Mouse (Mus musculus) forebrain, embryonic 15.5 days (tissue): ENCODE results near the gene Retreg3. TPM values are rescaled to one million over a fixed set of nuclear protein-coding genes. Genes with fewer than 3 reads are reported as not detected.

Source experiments
- ATAC-seq: fragments of 200-750 bp; cut with Nextera tagmentation; replicated peaks from 2 replicates; pipeline ENCODE4 v1.8.0; 2017; ENCODE audit warnings: mild to moderate bottlenecking, moderate TSS enrichment, moderate library complexity
- H3K27ac ChIP-seq: fragments of 300-500 bp; sonication (generic); replicated peaks from 2 replicates; pipeline ENCODE4 v1.5.1; 2015; ENCODE audit warnings: mild to moderate bottlenecking, inconsistent platforms
- H3K27me3 ChIP-seq: fragments of 300-500 bp; sonication (generic); 2 replicates; pipeline ENCODE4 v1.6.1; 2015; ENCODE audit warnings: inconsistent platforms
- H3K36me3 ChIP-seq: fragments of 300-500 bp; sonication (generic); 2 replicates; pipeline ENCODE4 v1.6.1; 2015; ENCODE audit warnings: mild to moderate bottlenecking, inconsistent platforms
- H3K4me1 ChIP-seq: fragments of 300-500 bp; sonication (generic); 2 replicates; pipeline ENCODE4 v1.6.1; 2015; ENCODE audit warnings: inconsistent platforms
- H3K4me2 ChIP-seq: fragments of 300-500 bp; sonication (generic); replicated peaks from 2 replicates; pipeline ENCODE4 v1.6.1; 2015; ENCODE audit warnings: mild to moderate bottlenecking, inconsistent platforms
- H3K4me3 ChIP-seq: fragments of 300-500 bp; sonication (generic); 2 replicates; pipeline ENCODE4 v1.5.1; 2015; ENCODE audit warnings: mild to moderate bottlenecking, inconsistent platforms
- H3K9ac ChIP-seq: fragments of 300-500 bp; sonication (generic); replicated peaks from 2 replicates; pipeline ENCODE4 v1.6.1; 2015; ENCODE audit warnings: mild to moderate bottlenecking, inconsistent platforms
- H3K9me3 ChIP-seq: fragments of 300-500 bp; sonication (generic); 2 replicates; pipeline ENCODE4 v1.6.1; 2016; ENCODE audit warnings: inconsistent platforms
- WGBS: fragments of 180-500 bp; shearing (Covaris S2); methylation state at CpG from one replicate; pipeline ENCODE4 v1.1.7; 2015; ENCODE audit warnings: mixed read lengths; 5-methylcytosine and 5-hydroxymethylcytosine counted together
- polyA plus RNA-seq: library from polyadenylated mRNA; unstranded; fragments of >200 nt; fragmentation: Nextera tagmentation; extraction: Ambion mirVana; gene quantifications from 2 replicates; pipeline ENCODE4 v1.2.1, GENCODE M21; 2015

Gene Retreg3
- polyA plus RNA-seq, 1 experiment from 2014 or later: 27.7 TPM

- Histone ChIP-seq H3K4me2 (peak overlapping the region; percentile 48), H3K9ac (peak overlapping the region; percentile 35), H3K9me3 (no peaks in the 10 kb centered on the region), H3K4me1 (peaks cover 28% of the 10 kb centered on the region), H3K36me3 (no peaks in the 10 kb centered on the region), H3K4me3 (peak overlapping the region; percentile 32), H3K27me3 (no peaks in the 10 kb centered on the region), H3K27ac (peak overlapping the region; percentile 57)
- 20% methylated on average over 18 of the region's 19 CpGs for WGBS
- ATAC-seq: peak; percentile 51; the same call in 1 of the 2 replicates
Observed at GRCm38 (mm10) chr11:101143338-101144225, 23.9 kb upstream of the Retreg3 start.

- Histone ChIP-seq H3K4me1 (peaks cover 29% of the 10 kb centered on the region), H3K4me3 (no peak overlapping the region), H3K4me2 (no peak overlapping the region), H3K36me3 (no peaks in the 10 kb centered on the region), H3K27me3 (no peaks in the 10 kb centered on the region), H3K27ac (no peak overlapping the region), H3K9ac (no peak overlapping the region), H3K9me3 (no peaks in the 10 kb centered on the region)
- ATAC-seq: no peak
- WGBS: 91% methylated on average over 10 of the region's 10 CpGs
Observed at GRCm38 (mm10) chr11:101142215-101142967, 22.7 kb upstream of the Retreg3 start.

GRCm38 (mm10) chr11:101141088-101141487, 21.4 kb upstream of the Retreg3 start:
- Histone ChIP-seq H3K4me1 (peaks cover 21% of the 10 kb centered on the region), H3K4me3 (no peak overlapping the region), H3K27ac (no peak overlapping the region), H3K27me3 (no peaks in the 10 kb centered on the region), H3K36me3 (no peaks in the 10 kb centered on the region), H3K4me2 (no peak overlapping the region), H3K9ac (no peak overlapping the region), H3K9me3 (no peaks in the 10 kb centered on the region)
- 65% methylated on average over 8 of the region's 8 CpGs for WGBS
- ATAC-seq: no peak

- no peaks in the 10 kb centered on the region for H3K9me3 ChIP-seq
- peaks cover 20% of the 10 kb centered on the region for H3K4me1 ChIP-seq
- H3K27ac ChIP-seq: peak overlapping the region; percentile 57
- peak overlapping the region; percentile 32 for H3K4me3 ChIP-seq
- ATAC-seq: peak; percentile 59; the same call in 1 of the 2 replicates
- peak overlapping the region; percentile 45 for H3K4me2 ChIP-seq
- WGBS: 26% methylated on average over 27 of the region's 27 CpGs
- H3K27me3 ChIP-seq: no peaks in the 10 kb centered on the region
- no peaks in the 10 kb centered on the region for H3K36me3 ChIP-seq
- H3K9ac ChIP-seq: peak overlapping the region; percentile 53
Observed at GRCm38 (mm10) chr11:101140164-101140819, 20.6 kb upstream of the Retreg3 start.

GRCm38 (mm10) chr11:101138536-101139181, 19.0 kb upstream of the Retreg3 start:
- Histone ChIP-seq H3K4me3 (peak overlapping the region; percentile 5; the same call in 1 of the 2 replicates), H3K27me3 (no peaks in the 10 kb centered on the region), H3K9me3 (no peaks in the 10 kb centered on the region), H3K4me1 (peaks cover 16% of the 10 kb centered on the region), H3K27ac (no peak overlapping the region), H3K9ac (peak overlapping the region; percentile 11; the same call in 1 of the 2 replicates), H3K4me2 (peak overlapping the region; percentile 22; the same call in 1 of the 2 replicates), H3K36me3 (no peaks in the 10 kb centered on the region)
- no peak for ATAC-seq
- WGBS: 22% methylated on average over 15 of the region's 15 CpGs

- no peaks in the 10 kb centered on the region for H3K36me3 ChIP-seq
- ATAC-seq: no peak
- H3K27me3 ChIP-seq: no peaks in the 10 kb centered on the region
- H3K4me3 ChIP-seq: no peak overlapping the region
- no peaks in the 10 kb centered on the region for H3K9me3 ChIP-seq
- H3K4me2 ChIP-seq: no peak overlapping the region
- H3K9ac ChIP-seq: no peak overlapping the region
- H3K4me1 ChIP-seq: peaks cover 13% of the 10 kb centered on the region
- WGBS: 78% methylated on average over 7 of the region's 7 CpGs
- no peak overlapping the region for H3K27ac ChIP-seq
Observed at GRCm38 (mm10) chr11:101137000-101137399, 17.3 kb upstream of the Retreg3 start.

GRCm38 (mm10) chr11:101134217-101134865, 14.6 kb upstream of the Retreg3 start:
- H3K4me1 ChIP-seq: peaks cover 5% of the 10 kb centered on the region; the same call in 1 of the 2 replicates
- H3K27me3 ChIP-seq: no peaks in the 10 kb centered on the region
- no peak for ATAC-seq
- no peak overlapping the region for H3K4me3 ChIP-seq
- no peak overlapping the region for H3K4me2 ChIP-seq
- H3K27ac ChIP-seq: no peak overlapping the region
- WGBS: 74% methylated on average over 13 of the region's 13 CpGs
- no peak overlapping the region for H3K9ac ChIP-seq
- H3K36me3 ChIP-seq: no peaks in the 10 kb centered on the region
- H3K9me3 ChIP-seq: no peaks in the 10 kb centered on the region

- ATAC-seq: no peak
- no peak overlapping the region for H3K27ac ChIP-seq
- H3K4me2 ChIP-seq: no peak overlapping the region
- H3K36me3 ChIP-seq: no peaks in the 10 kb centered on the region
- no peaks in the 10 kb centered on the region for H3K27me3 ChIP-seq
- H3K4me3 ChIP-seq: no peak overlapping the region
- no peaks in the 10 kb centered on the region for H3K9me3 ChIP-seq
- H3K4me1 ChIP-seq: no peaks in the 10 kb centered on the region
- 86% methylated on average over 12 of the region's 12 CpGs for WGBS
- H3K9ac ChIP-seq: no peak overlapping the region
Observed at GRCm38 (mm10) chr11:101133037-101133436, 13.3 kb upstream of the Retreg3 start.

GRCm38 (mm10) chr11:101131701-101132100, 12.0 kb upstream of the Retreg3 start:
- Histone ChIP-seq H3K27me3 (no peaks in the 10 kb centered on the region), H3K4me3 (no peak overlapping the region), H3K9me3 (no peaks in the 10 kb centered on the region), H3K4me2 (no peak overlapping the region), H3K27ac (no peak overlapping the region), H3K36me3 (peaks cover 2% of the 10 kb centered on the region), H3K4me1 (no peaks in the 10 kb centered on the region), H3K9ac (no peak overlapping the region)
- 84% methylated on average over 6 of the region's 6 CpGs for WGBS
- ATAC-seq: no peak

GRCm38 (mm10) chr11:101131187-101131586, 11.5 kb upstream of the Retreg3 start:
- Histone ChIP-seq H3K4me1 (no peaks in the 10 kb centered on the region), H3K36me3 (peaks cover 7% of the 10 kb centered on the region), H3K4me2 (no peak overlapping the region), H3K9ac (no peak overlapping the region), H3K27me3 (no peaks in the 10 kb centered on the region), H3K4me3 (no peak overlapping the region), H3K9me3 (no peaks in the 10 kb centered on the region), H3K27ac (no peak overlapping the region)
- 72% methylated on average over 2 of the region's 2 CpGs for WGBS
- ATAC-seq: no peak

GRCm38 (mm10) chr11:101130056-101130756, 10.5 kb upstream of the Retreg3 start:
- Histone ChIP-seq H3K9me3 (no peaks in the 10 kb centered on the region), H3K36me3 (peaks cover 15% of the 10 kb centered on the region), H3K27me3 (no peaks in the 10 kb centered on the region), H3K27ac (no peak overlapping the region), H3K4me2 (no peak overlapping the region), H3K4me3 (no peak overlapping the region), H3K4me1 (no peaks in the 10 kb centered on the region), H3K9ac (no peak overlapping the region)
- no peak for ATAC-seq
- WGBS: 57% methylated on average over 18 of the region's 18 CpGs
